Mouse (Mus musculus) kidney, embryonic 14.5 days (tissue): Measurements from ENCODE around the gene Stk11. TPM values are rescaled to one million over a fixed set of nuclear protein-coding genes. Genes with fewer than 3 reads are reported as not detected.

Experiments
- ATAC-seq: fragments of 200-750 bp; cut with Nextera tagmentation; 2 replicates; pipeline ENCODE4 v1.8.0; 2017; ENCODE audit warnings: moderate number of reproducible peaks, mild to moderate bottlenecking, moderate TSS enrichment, moderate library complexity; ENCODE audit not compliant: low FRiP score, low TSS enrichment
- H3K27ac ChIP-seq: fragments of 300-500 bp; sonication (generic); 2 replicates; pipeline ENCODE4 v1.5.1; 2014; ENCODE audit warnings: low read depth, mild to moderate bottlenecking, low read length, moderate library complexity, mixed read lengths
- H3K27me3 ChIP-seq: fragments of 300-500 bp; sonication (generic); 2 replicates; pipeline ENCODE4 v1.6.1; 2014; ENCODE audit warnings: mild to moderate bottlenecking, low read length; ENCODE audit not compliant: control insufficient read depth, insufficient read depth
- H3K36me3 ChIP-seq: fragments of 300-500 bp; sonication (generic); 2 replicates; pipeline ENCODE4 v1.6.1; 2014; ENCODE audit warnings: low read length, mixed read lengths; ENCODE audit not compliant: control insufficient read depth, insufficient read depth
- H3K4me1 ChIP-seq: fragments of 300-500 bp; sonication (generic); 2 replicates; pipeline ENCODE4 v1.6.1; 2014; ENCODE audit warnings: low read length, mixed read lengths; ENCODE audit not compliant: control insufficient read depth, insufficient read depth
- H3K4me2 ChIP-seq: fragments of 300-500 bp; sonication (generic); replicated peaks from 2 replicates; pipeline ENCODE4 v1.6.1; 2014; ENCODE audit warnings: low read depth, mild to moderate bottlenecking, low read length
- H3K4me3 ChIP-seq: fragments of 300-500 bp; sonication (generic); 2 replicates; pipeline ENCODE4 v1.5.1; 2014; ENCODE audit warnings: mild to moderate bottlenecking, low read length
- H3K9ac ChIP-seq: fragments of 300-500 bp; sonication (generic); 2 replicates; pipeline ENCODE4 v1.6.1; 2014; ENCODE audit warnings: low read depth, mild to moderate bottlenecking, low read length, moderate library complexity
- H3K9me3 ChIP-seq: fragments of 300-500 bp; sonication (generic); 2 replicates; pipeline ENCODE4 v1.6.1; 2016; ENCODE audit warnings: low read length; ENCODE audit not compliant: control insufficient read depth
- WGBS: fragments of 180-500 bp; shearing (Covaris S2); extraction: QIAGEN DNeasy Blood & Tissue Kit; methylation state at CpG from one replicate; pipeline ENCODE4 v1.1.7; 2014; 5-methylcytosine and 5-hydroxymethylcytosine counted together
- polyA plus RNA-seq: library from polyadenylated mRNA; unstranded; fragments of >200 nt; fragmentation: Nextera tagmentation; extraction: Ambion mirVana; gene quantifications from 2 replicates; pipeline ENCODE4 v1.2.1, GENCODE M21; 2014

Gene Stk11
- polyA plus RNA-seq, 1 experiment from 2014 or later, result 26.6 TPM

DNA sequence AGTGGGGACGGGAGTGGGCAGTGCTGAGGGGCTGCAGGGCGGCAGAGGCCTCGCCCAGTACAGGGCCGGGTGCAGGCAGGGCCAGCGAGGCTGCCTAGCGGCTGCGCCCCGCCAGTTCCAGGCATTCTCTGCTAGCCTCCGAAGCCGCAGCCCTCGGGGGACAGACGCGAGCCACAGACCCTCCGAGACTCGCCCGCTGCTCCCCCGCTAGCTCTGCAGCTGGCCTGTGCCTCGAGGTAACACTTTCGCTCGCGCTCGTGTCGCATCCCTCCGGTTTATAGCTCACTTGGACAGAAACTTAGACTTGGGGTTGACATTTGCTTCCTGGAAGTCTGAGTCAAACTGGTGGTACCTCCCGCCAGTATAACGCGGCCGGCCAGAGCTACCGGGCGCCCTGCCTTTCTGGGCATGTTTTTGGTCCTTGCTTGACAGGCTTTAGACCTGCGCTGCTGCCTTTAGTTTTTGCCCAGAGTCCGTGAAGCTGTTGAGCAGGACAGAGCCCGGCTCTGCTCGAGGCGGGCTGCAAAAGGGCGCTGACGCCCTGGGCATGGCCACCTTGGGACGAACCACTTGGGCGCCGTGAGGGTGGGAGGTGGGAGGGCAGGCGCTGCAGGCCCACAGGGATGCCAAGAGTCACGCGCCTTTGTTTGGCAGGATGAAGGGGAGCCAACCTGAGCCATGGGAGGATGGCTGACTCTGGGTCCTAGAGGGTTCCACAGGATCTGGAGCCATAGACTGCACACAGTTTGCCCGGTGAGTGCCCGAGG, 56.3 kb downstream of the Stk11 start:
- H3K4me2 ChIP-seq, result peak overlapping the region; percentile 57; the same call in 1 of the 2 replicates
- H3K27ac ChIP-seq, result peak overlapping the region; percentile 79; the same call in 1 of the 2 replicates
- H3K9me3 ChIP-seq, result no peaks in the 10 kb centered on the region
- no peaks in the 10 kb centered on the region for H3K27me3 ChIP-seq
- H3K4me1 ChIP-seq, result peaks cover 25% of the 10 kb centered on the region
- H3K4me3 ChIP-seq, result peak overlapping the region; percentile 55; the same call in 1 of the 2 replicates
- peaks cover 33% of the 10 kb centered on the region for H3K36me3 ChIP-seq
- 81% methylated on average over 45 of the region's 45 CpGs for WGBS
- no peak for ATAC-seq
- H3K9ac ChIP-seq, result peak overlapping the region; percentile 57; the same call in 1 of the 2 replicates

GRCm38 (mm10) chr10:80172527-80173292, 57.1 kb downstream of the Stk11 start, which contains the start of gene 1600002K03Rik:
Gene 1600002K03Rik, plus strand, starts transcription at chr10:80172944.
- Histone ChIP-seq H3K36me3 (peaks cover 33% of the 10 kb centered on the region), H3K4me1 (peaks cover 24% of the 10 kb centered on the region), H3K4me3 (peak within 1 kb of the TSS; percentile 55), H3K4me2 (peak within 1 kb of the TSS; percentile 57), H3K27ac (peak within 1 kb of the TSS; percentile 79; the same call in 1 of the 2 replicates), H3K9me3 (no peaks in the 10 kb centered on the region), H3K27me3 (no peaks in the 10 kb centered on the region), H3K9ac (peak within 1 kb of the TSS; percentile 57)
- peak; percentile 61 for ATAC-seq
- WGBS, result 8% methylated on average over 35 of the region's 35 CpGs

DNA sequence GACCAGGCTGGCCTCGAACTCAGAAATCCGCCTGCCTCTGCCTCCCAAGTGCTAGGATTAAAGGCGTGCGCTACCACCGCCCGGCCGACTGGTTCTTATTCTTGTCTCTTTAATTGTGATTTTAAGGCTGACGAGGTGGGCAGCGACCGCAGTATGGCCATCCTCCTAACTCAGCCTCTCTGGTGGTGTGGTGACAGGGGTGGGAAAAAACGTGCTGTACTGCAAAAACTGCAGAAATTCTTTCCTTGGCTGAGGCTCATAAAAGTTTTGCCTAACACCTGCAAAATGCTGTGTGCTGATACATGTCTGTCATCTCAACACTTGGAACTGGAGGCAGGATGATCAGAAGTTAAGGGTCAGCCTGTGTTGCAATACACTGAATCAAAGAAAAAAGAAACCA, 57.8 kb downstream of the Stk11 start:
- WGBS, result 13% methylated on average over 11 of the region's 11 CpGs
- peaks cover 24% of the 10 kb centered on the region for H3K4me1 ChIP-seq
- peak overlapping the region; percentile 57 for H3K4me2 ChIP-seq
- no peak overlapping the region; the same call in 1 of the 2 replicates for H3K27ac ChIP-seq
- peak overlapping the region; percentile 55 for H3K4me3 ChIP-seq
- H3K36me3 ChIP-seq, result peaks cover 33% of the 10 kb centered on the region
- H3K27me3 ChIP-seq, result no peaks in the 10 kb centered on the region
- H3K9ac ChIP-seq, result peak overlapping the region; percentile 44; the same call in 1 of the 2 replicates
- ATAC-seq, result no peak
- no peaks in the 10 kb centered on the region for H3K9me3 ChIP-seq

- peaks cover 33% of the 10 kb centered on the region for H3K36me3 ChIP-seq
- no peak overlapping the region for H3K4me3 ChIP-seq
- 86% methylated on average over 10 of the region's 10 CpGs for WGBS
- H3K4me1 ChIP-seq, result peaks cover 19% of the 10 kb centered on the region
- H3K9ac ChIP-seq, result no peak overlapping the region
- no peaks in the 10 kb centered on the region; the same call in 1 of the 2 replicates for H3K27me3 ChIP-seq
- no peak overlapping the region for H3K27ac ChIP-seq
- H3K9me3 ChIP-seq, result no peaks in the 10 kb centered on the region
- no peak for ATAC-seq
- no peak overlapping the region for H3K4me2 ChIP-seq
These were observed 58.5 kb downstream of the Stk11 start for GRCm38 (mm10) chr10:80173955-80174640.

GRCm38 (mm10) chr10:80174705-80175104, 59.1 kb downstream of the Stk11 start:
- Histone ChIP-seq H3K4me2 (no peak overlapping the region), H3K9me3 (no peaks in the 10 kb centered on the region), H3K27me3 (no peaks in the 10 kb centered on the region; the same call in 1 of the 2 replicates), H3K9ac (no peak overlapping the region), H3K4me1 (peaks cover 17% of the 10 kb centered on the region), H3K36me3 (peaks cover 31% of the 10 kb centered on the region), H3K27ac (no peak overlapping the region), H3K4me3 (no peak overlapping the region)
- ATAC-seq, result no peak
- WGBS, result 52% methylated on average over 2 of the region's 2 CpGs

- Histone ChIP-seq H3K36me3 (peaks cover 21% of the 10 kb centered on the region), H3K27ac (no peak overlapping the region), H3K4me1 (peaks cover 17% of the 10 kb centered on the region), H3K9ac (peak overlapping the region; percentile 23; the same call in 1 of the 2 replicates), H3K27me3 (no peaks in the 10 kb centered on the region; the same call in 1 of the 2 replicates), H3K9me3 (no peaks in the 10 kb centered on the region), H3K4me3 (no peak overlapping the region), H3K4me2 (no peak overlapping the region)
- no peak for ATAC-seq
- 21% methylated on average over 4 of the region's 4 CpGs for WGBS
These were observed 60.1 kb downstream of the Stk11 start for GRCm38 (mm10) chr10:80175536-80176269.

DNA sequence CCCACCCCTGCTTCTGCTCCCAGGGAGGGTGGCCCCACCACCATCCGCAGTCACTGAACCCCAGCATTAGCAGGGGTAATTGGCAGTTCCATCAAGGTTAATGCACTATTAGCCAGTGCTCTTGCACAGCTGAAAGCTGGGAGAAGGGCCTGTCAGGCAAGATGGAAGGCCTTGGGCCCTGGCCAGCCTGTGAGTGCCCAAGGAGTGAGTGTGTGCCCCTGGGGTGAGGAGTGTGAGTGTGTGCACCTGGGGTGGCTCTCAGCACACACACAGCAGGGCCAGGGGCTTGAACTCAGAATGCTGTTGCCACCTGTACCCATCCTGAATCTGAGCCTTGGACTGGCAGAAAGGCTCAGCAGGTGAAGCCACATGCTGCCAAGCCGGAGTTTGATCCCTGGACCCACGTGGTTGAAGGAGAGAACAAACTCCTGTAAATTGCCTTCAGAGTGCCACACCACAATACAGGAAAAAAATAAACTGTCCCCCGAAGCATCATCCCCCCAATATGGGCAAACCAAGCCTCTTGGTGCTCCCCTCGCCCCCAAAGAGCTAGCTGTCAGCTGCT, 60.7 kb downstream of the Stk11 start:
- 86% methylated on average over 5 of the region's 5 CpGs for WGBS
- H3K4me1 ChIP-seq, result peaks cover 21% of the 10 kb centered on the region
- H3K9ac ChIP-seq, result no peak overlapping the region
- H3K9me3 ChIP-seq, result no peaks in the 10 kb centered on the region
- no peaks in the 10 kb centered on the region; the same call in 1 of the 2 replicates for H3K27me3 ChIP-seq
- no peak overlapping the region for H3K4me2 ChIP-seq
- peaks cover 15% of the 10 kb centered on the region for H3K36me3 ChIP-seq
- H3K4me3 ChIP-seq, result no peak overlapping the region
- H3K27ac ChIP-seq, result no peak overlapping the region
- no peak for ATAC-seq
